Comparison of ENCODE assay signal across 8 mouse cellular contexts in the genomic region with DNA sequence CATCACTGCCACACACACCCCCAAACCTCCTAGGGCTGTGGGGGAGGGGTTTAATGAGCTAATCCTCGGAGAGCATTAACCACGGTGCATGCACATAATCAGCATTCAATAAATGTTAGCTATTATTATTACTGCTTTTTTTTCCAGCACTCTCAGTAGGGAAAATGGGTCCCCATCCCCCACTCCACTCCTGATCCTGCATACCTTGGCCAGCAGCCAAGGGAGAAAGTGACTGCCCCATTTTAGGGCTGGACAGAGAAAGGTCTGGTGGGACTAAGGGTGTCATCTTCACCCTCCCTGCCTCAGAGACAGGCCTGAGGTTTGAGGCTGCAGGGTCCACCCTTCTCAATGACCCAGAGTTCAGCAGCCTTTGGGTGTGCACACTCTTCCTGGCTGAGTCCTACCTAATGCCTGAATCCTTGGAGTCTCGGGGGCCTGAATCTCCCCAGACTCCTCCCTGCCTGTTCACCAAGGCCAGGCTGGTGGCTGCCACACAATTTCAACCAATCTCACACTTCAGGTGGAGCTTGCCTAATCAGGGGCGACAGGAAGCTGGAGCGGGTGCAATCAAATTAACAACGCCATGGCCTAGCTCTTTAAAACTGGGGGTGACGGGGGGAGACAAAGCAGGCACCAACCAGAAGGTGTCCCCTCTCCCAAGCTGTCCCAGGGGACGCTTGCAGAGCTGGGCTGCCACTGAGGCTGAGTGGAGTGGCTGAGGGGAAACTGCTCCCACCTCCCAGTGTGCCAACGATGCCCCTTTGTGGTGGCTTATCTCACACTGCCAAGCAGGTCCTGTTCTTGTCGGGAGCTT.
DNase-seq lines count a peak whose midpoint lies in the region; ATAC-seq and TF ChIP-seq lines count a peak whose summit lies in the region.
"Had no signal": no experiment of that assay in that cellular context is flagged by ENCODE, and none has a peak within 500 bp of the region (broad histone marks: within the 10 kb centered on the region; RNA-seq: fewer than 3 reads in every experiment).

No protein-coding gene starts in this region.

- H3K4me3 ChIP-seq in lung, postnatal 0 days (ENCODE audit: low read depth, low read length) = no peak overlapping the region
- no peak overlapping the region for H3K4me3 ChIP-seq in forebrain, embryonic 13.5 days

- TF ChIP-seq EP300 in lung, postnatal 0 days (IDR thresholded peaks at IDR 0.05) = no peak

- H3K27me3 ChIP-seq in lung, postnatal 0 days (replicated peaks; ENCODE audit: insufficient read depth, low read length) = no peaks in the 10 kb centered on the region
- H3K27me3 ChIP-seq in forebrain, embryonic 13.5 days = no peaks in the 10 kb centered on the region

- no peak overlapping the region for H3K27ac ChIP-seq in lung, postnatal 0 days (ENCODE audit: low read length)
- H3K27ac ChIP-seq in forebrain, embryonic 13.5 days = peak overlapping the region; percentile 87

- peak; percentile 32 for DNase-seq in lung, postnatal 10 days
- DNase-seq in lung, postnatal 0 days (ENCODE audit: low spot score) = no peak
- peak; percentile 37 for DNase-seq in retina, postnatal 7 days (ENCODE audit: low read depth, low spot score)
- DNase-seq in left cerebral cortex, adult 8-10 months (ENCODE audit: low spot score in 2 of 2) = no peak

- no peak for ATAC-seq in lung, postnatal 0 days
- ATAC-seq in forebrain, embryonic 13.5 days = peak; percentile 71
- peak; percentile 20; the same call in 1 of the 2 replicates for ATAC-seq in megakaryocyte, adult 5-6 weeks (ENCODE audit: poor library complexity, severe bottlenecking)
- no peak for ATAC-seq in erythroblast, adult 5-6 weeks (replicated peaks; ENCODE audit: low FRiP score, poor library complexity, severe bottlenecking)

- WGBS in lung, postnatal 0 days = 36% methylated on average over 10 of the region's 10 CpGs
- WGBS in forebrain, embryonic 13.5 days = 14% methylated on average over 10 of the region's 10 CpGs

- H3K4me1 ChIP-seq in lung, postnatal 0 days (ENCODE audit: insufficient read depth, low read depth, low read length) = no peaks in the 10 kb centered on the region
- H3K4me1 ChIP-seq in forebrain, embryonic 13.5 days = peaks cover 59% of the 10 kb centered on the region

- no peaks in the 10 kb centered on the region for H3K36me3 ChIP-seq in lung, postnatal 0 days (ENCODE audit: insufficient read depth, low read length)
- no peaks in the 10 kb centered on the region for H3K36me3 ChIP-seq in forebrain, embryonic 13.5 days (ENCODE audit: poor library complexity, severe bottlenecking)
- H3K36me3 ChIP-seq: G1E had no signal

- H3K4me2 ChIP-seq in lung, postnatal 0 days (replicated peaks; ENCODE audit: low read depth, low read length) = no peak overlapping the region
- no peak overlapping the region for H3K4me2 ChIP-seq in forebrain, embryonic 13.5 days

- no peaks in the 10 kb centered on the region for H3K9me3 ChIP-seq in lung, postnatal 0 days (ENCODE audit: low read length)
- no peaks in the 10 kb centered on the region for H3K9me3 ChIP-seq in forebrain, embryonic 13.5 days (replicated peaks)
- H3K9me3 ChIP-seq: G1E had no signal

- no peak overlapping the region for H3K9ac ChIP-seq in lung, postnatal 0 days (replicated peaks; ENCODE audit: low read depth)
- H3K9ac ChIP-seq in forebrain, embryonic 13.5 days = peak overlapping the region; percentile 48

- no peak for TF ChIP-seq CTCF in lung, postnatal 0 days (IDR thresholded peaks at IDR 0.05)

Comparison
In these comparisons a context has a peak if more than half of its experiments do, and no peak if none do; other contexts are left out.
1. DNase-seq: peak in lung, postnatal 10 days (single experiment) and retina, postnatal 7 days (single experiment); none in lung, postnatal 0 days (single experiment) and left cerebral cortex, adult 8-10 months (0 of 2).
2. ATAC-seq: peak in forebrain, embryonic 13.5 days (single experiment) and megakaryocyte, adult 5-6 weeks (single experiment); none in lung, postnatal 0 days (single experiment) and erythroblast, adult 5-6 weeks (single experiment).